Mouse (Mus musculus) 416B (cell line): ENCODE results near the gene Ptpn3.
A peak's percentile ranks its signal among the peaks of the same experiment; 100 is the strongest.
"Not testable (repeated sequence)": the region's sequence is repeated elsewhere in the genome, so short reads cannot be mapped to it uniquely, and the experiment has no call there.

Source experiments
- DNase-seq: peaks from one replicate; pipeline ENCODE4 v3.0.0; 2011; ENCODE audit warnings: low read depth

The Ptpn3 gene

GRCm38 (mm10) chr4:57299308-57299700, 2.3 kb downstream of the Ptpn3 start:
- no peak for DNase-seq

- no peak for DNase-seq
These were observed 3.5 kb downstream of the Ptpn3 start for GRCm38 (mm10) chr4:57298181-57298580.

DNA sequence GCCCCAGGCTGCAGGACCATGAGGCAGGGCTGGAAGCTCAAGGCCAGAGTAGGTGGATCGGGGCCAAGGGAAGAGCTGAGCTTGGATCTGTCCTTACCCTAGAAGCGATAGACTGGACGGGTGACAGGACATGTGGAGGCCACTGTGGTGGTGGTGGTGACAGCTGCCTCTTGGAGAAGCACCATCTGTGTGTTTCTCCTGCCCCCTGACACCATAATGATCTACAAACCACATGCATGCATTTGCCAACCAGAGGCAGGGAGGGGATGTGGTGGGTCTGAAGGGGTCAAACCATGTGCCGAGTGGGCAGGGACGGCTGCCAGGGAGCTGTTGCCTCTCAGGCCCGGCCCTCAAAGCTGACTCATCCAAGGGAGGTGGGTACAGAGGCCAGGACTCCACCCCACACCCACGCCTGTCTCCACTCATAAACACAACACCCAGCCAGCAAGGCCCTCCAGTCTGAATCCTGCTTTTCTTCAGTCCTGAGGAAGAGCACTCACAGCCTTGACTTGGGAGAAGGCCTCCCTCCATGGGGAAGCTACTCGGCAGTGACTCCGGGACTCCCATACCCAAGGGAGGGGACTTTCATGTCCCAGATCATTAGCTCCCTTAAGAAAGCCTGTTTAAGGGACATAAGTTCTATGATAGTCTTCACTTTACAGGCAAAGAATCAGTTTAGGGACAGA, 6.5 kb downstream of the Ptpn3 start:
- peak; percentile 76 for DNase-seq

DNA sequence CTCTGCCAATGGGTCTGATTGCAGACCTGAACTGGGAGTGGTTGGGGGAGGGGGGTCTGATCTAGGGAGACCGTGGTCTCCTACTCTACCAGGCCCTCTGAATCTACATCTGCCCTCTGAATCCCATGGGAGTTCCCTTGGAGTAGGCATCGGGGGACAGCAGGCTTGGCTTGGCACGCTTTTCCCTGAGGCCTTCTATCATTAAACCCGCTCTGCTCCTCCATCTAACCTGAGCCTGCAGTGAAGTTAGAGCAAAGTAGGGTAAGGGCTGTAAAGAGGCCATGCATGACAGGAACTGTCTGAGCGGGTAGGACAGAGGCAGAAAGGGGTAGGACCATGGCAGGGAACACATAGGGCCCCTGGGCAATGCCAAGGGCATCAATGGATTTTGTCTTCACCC, 9.0 kb downstream of the Ptpn3 start:
- no peak for DNase-seq

DNA sequence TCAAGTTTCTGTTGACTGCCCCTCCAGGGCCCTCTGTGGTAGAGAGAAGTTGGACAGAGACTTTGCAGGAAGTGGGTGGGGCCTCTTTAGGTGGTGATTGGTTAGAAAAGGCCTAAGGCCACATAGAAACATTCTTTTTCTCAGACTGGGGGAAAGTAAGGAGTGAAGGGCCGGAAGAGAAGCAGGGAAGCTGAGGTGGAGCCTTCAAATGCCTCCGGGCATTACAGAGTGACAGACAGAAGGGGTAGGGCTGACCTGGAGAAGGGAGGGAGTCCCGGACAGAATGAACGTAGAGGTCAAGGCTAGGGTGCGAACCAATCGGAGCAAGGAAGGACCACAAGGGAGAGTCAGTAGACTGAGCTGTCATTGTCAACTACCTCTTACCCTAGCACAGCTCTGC, 11.6 kb downstream of the Ptpn3 start:
- DNase-seq, result no peak

DNA sequence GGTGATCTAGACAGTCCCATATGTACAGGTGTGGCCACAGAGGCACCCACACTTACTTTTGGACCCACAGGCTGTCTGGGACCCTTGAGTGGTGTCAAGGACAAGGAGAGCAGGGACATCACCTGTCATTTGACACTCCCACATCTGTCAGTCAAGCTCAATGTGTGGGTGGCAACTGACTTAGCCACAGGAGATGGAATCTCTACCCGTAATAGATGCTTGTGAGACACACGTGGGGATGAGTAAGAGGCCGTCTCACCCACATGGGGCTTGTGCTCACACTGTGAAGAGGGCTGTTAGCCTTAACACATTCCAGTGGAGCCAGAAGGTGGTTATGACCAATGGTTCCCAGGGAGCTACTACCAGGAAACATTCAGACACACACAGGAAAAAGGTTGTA, 13.8 kb downstream of the Ptpn3 start:
- DNase-seq, result peak; percentile 29

DNA sequence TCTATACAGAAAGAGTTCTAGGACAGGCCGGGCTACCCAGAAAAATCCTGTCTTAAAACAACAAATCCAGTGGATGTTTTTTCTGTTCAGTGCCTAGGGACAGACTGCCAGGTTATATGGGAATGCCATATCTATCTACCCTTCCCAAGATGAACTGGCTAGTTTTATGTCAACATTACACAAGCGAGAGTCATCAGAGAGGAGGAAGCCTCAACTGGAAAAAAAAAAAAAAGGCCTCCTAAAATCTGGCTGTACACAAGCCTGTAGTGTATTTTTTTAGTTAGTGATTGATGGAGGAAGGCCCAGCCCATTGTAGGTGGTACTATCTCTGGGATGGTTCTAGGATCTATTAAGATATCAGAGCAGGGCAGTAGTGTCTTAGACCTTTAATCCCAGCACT, 16.4 kb downstream of the Ptpn3 start:
- no peak for DNase-seq

DNA sequence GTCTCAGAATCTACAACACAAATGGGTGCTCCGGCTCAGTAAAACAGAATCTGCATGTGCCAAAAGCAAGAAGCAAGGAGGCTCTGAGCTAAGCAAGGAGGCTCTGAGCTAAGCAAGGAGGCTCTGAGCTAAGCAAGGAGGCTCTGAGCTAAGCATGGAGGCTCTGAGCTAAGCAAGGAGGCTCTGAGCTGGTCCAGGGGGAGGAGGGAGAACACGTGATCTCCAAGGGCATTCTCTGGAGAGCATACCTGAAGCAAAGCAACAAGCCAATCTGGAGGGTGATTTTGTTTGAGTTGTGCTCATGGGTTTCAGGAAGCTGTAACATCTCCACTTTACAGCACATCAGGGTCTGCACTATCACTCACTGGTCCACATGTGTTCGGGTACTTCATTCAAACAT, 18.4 kb downstream of the Ptpn3 start:
- DNase-seq, result no peak

DNA sequence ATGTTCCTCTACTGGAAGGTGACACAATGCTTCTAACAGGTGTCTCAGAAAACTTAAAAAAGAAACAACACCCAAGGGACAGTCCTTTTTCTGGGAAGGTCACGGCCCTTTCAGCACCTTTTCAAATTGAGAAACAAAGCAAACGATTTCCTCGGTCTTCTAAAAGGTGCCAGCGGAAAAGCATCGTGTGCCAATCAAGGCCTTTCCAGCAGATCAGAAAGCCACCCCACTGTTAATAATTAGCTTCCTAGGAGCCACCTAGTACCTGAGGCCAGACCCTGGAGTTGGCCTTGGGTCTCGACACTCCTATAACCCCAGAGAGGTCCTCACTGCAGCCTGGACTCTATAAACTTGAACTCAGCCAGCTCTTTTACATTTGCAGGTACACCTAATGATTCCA, 19.0 kb downstream of the Ptpn3 start:
- DNase-seq, result no peak

DNA sequence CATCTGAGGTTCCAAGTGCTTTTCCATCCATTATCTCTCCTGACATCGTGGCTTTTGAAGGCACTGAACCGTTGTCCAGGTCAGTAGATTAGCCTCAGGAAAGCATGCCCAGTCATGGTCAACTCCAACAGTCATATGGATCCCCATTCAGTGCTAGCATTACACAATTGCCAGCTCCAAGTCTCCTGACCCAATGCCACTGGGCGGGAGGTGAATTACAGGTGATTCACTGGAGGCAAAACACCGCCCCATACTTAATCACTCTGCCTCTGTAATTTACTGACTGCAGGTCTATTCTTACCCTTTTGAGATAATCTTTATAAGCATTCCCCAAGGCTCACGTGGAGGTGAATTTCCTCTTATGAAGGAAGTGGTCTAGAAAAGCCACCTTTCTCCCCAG, 19.5 kb downstream of the Ptpn3 start:
- DNase-seq, result no peak

- no peak for DNase-seq
These were observed 20.7 kb downstream of the Ptpn3 start for GRCm38 (mm10) chr4:57280888-57281287.

DNA sequence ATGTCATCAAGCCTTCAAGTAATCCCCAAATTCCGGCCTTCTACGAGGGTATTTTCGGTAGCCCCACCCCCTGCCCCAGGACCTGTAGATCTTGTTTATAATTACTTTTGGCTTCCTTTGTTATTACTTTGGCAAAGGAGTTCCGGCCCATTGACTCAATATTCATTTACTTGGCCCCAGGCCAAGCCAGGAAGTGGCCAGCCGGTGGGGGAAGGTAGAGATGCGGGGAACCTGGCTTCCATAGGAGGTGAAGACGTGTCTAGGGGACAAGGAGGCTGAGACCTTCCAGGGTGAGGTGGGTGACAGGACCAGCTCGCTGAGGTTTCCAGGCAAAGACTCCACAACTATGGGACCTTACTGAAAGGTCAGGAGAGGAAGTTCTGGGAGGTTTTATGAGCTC, 22.4 kb downstream of the Ptpn3 start:
- no peak for DNase-seq

- no peak for DNase-seq
These were observed 22.8 kb downstream of the Ptpn3 start for GRCm38 (mm10) chr4:57278812-57279211.

DNA sequence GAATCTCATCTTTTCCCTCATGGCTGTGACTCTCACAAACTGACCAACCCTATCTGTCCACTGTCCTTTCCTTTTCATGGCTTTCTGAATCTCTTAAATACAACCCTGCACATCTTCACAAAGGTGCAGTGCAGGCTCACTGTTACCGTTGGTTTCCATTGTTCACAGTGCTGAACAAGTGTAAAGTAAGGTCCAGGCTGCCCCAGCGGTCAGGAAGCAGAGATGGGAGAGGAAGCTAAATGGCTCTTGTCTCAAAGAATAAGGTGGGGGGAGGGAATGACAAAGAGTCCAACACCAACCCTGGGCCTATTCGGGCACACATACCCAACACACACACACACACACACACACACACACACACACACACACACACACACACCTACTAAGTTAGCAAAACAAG, 24.0 kb downstream of the Ptpn3 start:
- DNase-seq, result no peak

- peak; percentile 77 for DNase-seq
These were observed 26.4 kb downstream of the Ptpn3 start for GRCm38 (mm10) chr4:57275116-57275743.

GRCm38 (mm10) chr4:57273532-57274502, 27.8 kb downstream of the Ptpn3 start:
- DNase-seq, result peak; percentile 25

- DNase-seq, result peak; percentile 53
These were observed 30.6 kb downstream of the Ptpn3 start for GRCm38 (mm10) chr4:57270991-57271390.

DNA sequence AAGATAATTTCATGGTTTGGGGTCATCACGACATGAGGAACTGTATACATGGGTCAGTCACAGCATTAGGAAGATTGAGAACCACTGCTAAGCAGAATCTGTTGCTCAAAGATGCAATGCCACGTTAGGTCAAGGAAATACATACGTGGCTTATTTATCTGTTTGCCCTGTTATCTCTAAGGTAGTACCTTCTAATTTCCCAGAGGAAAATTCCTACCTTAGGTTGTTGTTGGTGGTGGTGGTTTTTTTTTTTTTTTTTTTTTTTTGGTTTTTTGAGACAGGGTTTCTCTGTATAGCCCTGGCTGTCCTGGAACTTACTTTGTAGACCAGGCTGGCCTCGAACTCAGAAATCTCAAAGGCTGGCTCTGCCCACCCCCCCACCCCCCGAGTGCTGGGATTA, 31.1 kb downstream of the Ptpn3 start:
- DNase-seq, result not testable (repeated sequence)

- DNase-seq, result no peak
These were observed 32.3 kb downstream of the Ptpn3 start for GRCm38 (mm10) chr4:57269344-57269743.

DNA sequence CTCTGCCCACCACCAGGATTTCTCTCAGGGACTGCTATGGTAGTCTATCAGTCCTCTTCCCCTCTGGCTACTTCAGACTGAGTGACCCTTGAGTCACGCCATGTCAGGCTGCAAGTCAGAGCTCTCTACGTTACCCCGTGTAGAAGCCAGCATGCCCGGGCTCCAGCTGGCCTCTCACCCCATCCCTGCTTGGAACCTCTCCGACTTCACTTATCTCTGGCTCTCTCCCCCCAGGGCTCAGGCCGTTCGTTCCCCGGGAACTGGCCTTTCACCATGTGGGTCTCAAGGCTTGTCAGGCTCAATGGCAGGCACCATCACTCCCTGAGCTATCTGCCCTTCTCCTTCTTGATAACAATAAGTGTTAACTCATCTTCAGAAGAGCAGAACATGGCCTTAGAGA, 33.3 kb downstream of the Ptpn3 start:
- no peak for DNase-seq

DNA sequence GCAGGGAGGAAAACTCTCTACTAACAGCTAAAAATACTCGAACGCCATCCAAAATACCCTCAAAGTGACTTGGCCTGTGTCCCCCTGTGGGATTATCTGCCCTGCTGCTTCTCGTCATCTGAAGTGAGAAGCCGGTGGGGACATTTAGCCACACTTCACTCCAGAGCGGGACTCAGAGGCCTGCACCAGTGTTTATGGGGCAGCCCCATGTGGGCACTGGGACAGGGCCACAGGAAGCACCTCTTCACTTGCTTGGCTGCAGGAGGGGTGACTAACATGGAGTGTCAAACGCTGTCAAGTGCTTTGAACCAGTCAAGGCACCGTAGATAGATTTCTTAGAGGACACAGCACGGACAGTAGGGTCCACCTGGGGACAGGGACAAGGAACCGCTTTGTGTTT, 35.2 kb downstream of the Ptpn3 start:
- no peak for DNase-seq

DNA sequence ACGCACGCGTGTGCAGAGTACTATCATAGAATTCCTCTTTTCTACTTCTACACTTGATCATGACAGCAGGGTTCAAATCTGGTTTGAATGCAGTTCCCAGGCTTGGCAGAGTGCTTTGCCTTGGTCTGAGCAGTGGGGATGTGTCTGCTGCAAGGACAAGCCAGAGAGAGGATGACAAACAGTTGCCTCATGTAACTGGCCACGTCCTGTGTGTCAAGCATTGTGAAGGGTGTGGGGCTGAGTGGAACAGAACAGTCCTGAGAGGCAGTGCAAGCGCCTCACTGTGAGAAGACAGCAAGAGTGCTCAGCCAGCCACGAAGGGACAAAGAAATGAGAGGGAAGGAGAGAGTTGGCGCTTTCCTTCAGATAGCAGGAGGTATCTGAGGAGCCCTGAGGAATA, 37.9 kb downstream of the Ptpn3 start:
- DNase-seq, result peak; percentile 40
